Mouse (Mus musculus) megakaryocyte, embryonic 14.5 days (primary cell): ENCODE data around the gene Sla2.

Source experiments
- FLI1 ChIP-seq: IDR thresholded peaks from 2 replicates; pipeline ENCODE4 v1.6.1; 2012; ENCODE audit warnings: low read length, inconsistent platforms, mixed read lengths
- GATA1 ChIP-seq: IDR thresholded peaks from 3 replicates; pipeline ENCODE4 v1.6.1; 2012; ENCODE audit warnings: mixed read lengths, low read length, inconsistent platforms, borderline replicate concordance

DNA sequence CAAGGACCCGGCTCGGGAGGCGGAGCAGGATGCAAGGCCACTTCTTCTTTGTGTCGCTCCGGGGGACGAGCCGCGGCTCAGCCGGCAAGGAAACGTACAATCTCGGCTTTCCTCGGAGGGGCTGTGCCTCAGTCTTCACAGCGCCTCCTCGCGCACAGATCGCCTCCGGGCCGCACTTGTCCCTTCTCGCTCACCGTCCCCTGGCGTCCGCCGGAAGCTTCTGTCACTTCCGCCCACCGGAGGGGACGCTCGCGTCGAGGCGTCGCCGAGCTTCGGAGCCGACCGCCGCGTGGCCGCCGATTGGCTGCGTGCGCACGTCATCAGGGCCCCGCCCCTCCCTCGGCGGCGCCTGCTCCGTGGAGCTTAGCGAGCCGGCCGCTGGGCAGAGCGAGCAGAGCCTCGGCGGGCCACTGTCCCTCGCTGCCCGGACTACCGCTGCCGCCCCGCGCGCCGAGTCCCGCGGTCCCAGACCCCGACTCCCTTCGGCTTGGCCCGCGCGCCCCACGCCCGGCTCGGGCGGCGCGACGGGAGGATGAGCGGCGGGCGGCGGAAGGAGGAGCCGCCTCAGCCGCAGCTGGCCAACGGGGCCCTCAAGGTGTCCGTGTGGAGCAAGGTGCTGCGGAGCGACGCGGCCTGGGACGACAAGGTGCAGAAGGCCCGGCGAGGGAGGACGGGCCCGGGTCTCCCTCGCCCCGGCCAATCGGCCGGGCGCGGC lies 24.1 kb downstream of the Sla2 start, which contains the start of gene Rab5if:
- no peak for TF ChIP-seq GATA1
- peak; percentile 51; the same call in 1 of the 2 replicates for TF ChIP-seq FLI1
